Mouse (Mus musculus) stomach, embryonic 15.5 days (tissue): ENCODE measurements around the gene Bscl2. TPM values are rescaled to one million over a fixed set of nuclear protein-coding genes. Genes with fewer than 3 reads are reported as not detected.
"Not testable (repeated sequence)": the region's sequence is repeated elsewhere in the genome, so short reads cannot be mapped to it uniquely, and the experiment has no call there.

ENCODE experiments used
- ATAC-seq: fragments of 200-750 bp; cut with Nextera tagmentation; 2 replicates; pipeline ENCODE4 v1.8.0; 2017; ENCODE audit warnings: low read depth, moderate number of reproducible peaks, moderate TSS enrichment; ENCODE audit not compliant: insufficient read depth, low FRiP score
- H3K27ac ChIP-seq: fragments of 300-500 bp; sonication (generic); 2 replicates; pipeline ENCODE4 v1.5.1; 2015; ENCODE audit warnings: mild to moderate bottlenecking, inconsistent platforms
- H3K27me3 ChIP-seq: fragments of 300-500 bp; sonication (generic); replicated peaks from 2 replicates; pipeline ENCODE4 v1.6.1; 2015; ENCODE audit warnings: inconsistent platforms
- H3K36me3 ChIP-seq: fragments of 300-500 bp; sonication (generic); 2 replicates; pipeline ENCODE4 v1.6.1; 2015; ENCODE audit warnings: inconsistent platforms
- H3K4me1 ChIP-seq: fragments of 300-500 bp; sonication (generic); 2 replicates; pipeline ENCODE4 v1.6.1; 2015; ENCODE audit warnings: inconsistent platforms
- H3K4me2 ChIP-seq: fragments of 300-500 bp; sonication (generic); 2 replicates; pipeline ENCODE4 v1.6.1; 2015; ENCODE audit warnings: mild to moderate bottlenecking, inconsistent platforms
- H3K4me3 ChIP-seq: fragments of 300-500 bp; sonication (generic); replicated peaks from 2 replicates; pipeline ENCODE4 v1.5.1; 2015; ENCODE audit warnings: inconsistent platforms
- H3K9ac ChIP-seq: fragments of 300-500 bp; sonication (generic); 2 replicates; pipeline ENCODE4 v1.6.1; 2015; ENCODE audit warnings: inconsistent platforms
- H3K9me3 ChIP-seq: fragments of 300-500 bp; sonication (generic); 2 replicates; pipeline ENCODE4 v1.6.1; 2016; ENCODE audit warnings: inconsistent platforms
- WGBS: fragments of 180-500 bp; shearing (Covaris S2); methylation state at CpG from one replicate; pipeline ENCODE4 v1.1.7; 2015; 5-methylcytosine and 5-hydroxymethylcytosine counted together
- polyA plus RNA-seq: library from polyadenylated mRNA; unstranded; fragments of >200 nt; fragmentation: Nextera tagmentation; extraction: Ambion mirVana; gene quantifications from 2 replicates; pipeline ENCODE4 v1.2.1, GENCODE M21; 2015

Bscl2 gene
- polyA plus RNA-seq, 1 experiment from 2014 or later: 49.7 TPM

DNA sequence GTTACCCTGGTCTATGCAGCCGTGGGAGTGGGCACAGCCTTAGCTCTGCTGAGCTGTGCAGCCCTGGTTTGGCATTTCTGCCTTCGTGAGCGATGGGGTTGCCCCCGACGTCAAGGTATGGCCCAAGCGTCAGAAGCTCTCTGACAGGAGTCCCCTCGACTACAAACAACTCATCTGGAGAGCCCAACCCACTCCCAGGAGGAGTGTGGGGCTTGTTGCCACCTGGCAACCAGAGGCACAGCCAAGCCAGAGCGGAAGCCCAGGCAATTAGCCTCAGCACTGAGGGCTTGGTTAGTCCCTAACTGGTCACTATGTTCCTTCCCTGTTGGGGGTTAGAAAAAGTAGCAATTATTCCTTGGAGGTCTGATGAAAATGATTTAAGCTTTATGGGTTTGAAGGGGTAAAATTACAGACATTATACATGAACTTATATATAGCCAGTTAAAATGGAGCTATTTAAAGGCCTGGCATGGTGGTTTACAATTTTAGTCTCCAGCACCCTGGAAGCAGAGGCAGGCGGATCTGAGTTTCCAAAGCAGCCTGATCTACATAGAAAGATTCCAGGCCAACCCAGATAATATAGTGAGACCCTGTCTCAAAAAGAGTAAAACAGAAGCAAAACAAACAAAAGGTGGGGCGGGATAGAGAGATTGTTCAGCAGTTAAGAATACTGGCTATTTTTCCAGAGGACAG is 15.1 kb downstream of the Bscl2 start:
- no peak overlapping the region for H3K4me2 ChIP-seq
- WGBS: 56% methylated on average over 10 of the region's 10 CpGs
- H3K27ac ChIP-seq: no peak overlapping the region
- no peak overlapping the region for H3K4me3 ChIP-seq
- no peaks in the 10 kb centered on the region for H3K9me3 ChIP-seq
- no peaks in the 10 kb centered on the region for H3K36me3 ChIP-seq
- ATAC-seq: no peak
- H3K9ac ChIP-seq: no peak overlapping the region
- H3K4me1 ChIP-seq: 0 out of 2 replicates have a peak, but pooled peaks cover 9% of the 10 kb centered on the region
- H3K27me3 ChIP-seq: no peaks in the 10 kb centered on the region

- no peak overlapping the region for H3K4me3 ChIP-seq
- H3K36me3 ChIP-seq: no peaks in the 10 kb centered on the region
- H3K9me3 ChIP-seq: no peaks in the 10 kb centered on the region
- H3K27ac ChIP-seq: no peak overlapping the region
- no peak for ATAC-seq
- H3K27me3 ChIP-seq: no peaks in the 10 kb centered on the region
- H3K9ac ChIP-seq: no peak overlapping the region
- 0 out of 2 replicates have a peak, but pooled peaks cover 9% of the 10 kb centered on the region for H3K4me1 ChIP-seq
- no peak overlapping the region for H3K4me2 ChIP-seq
- 76% methylated on average over 3 of the region's 3 CpGs for WGBS
Observed at GRCm38 (mm10) chr19:8853117-8853516, 15.8 kb downstream of the Bscl2 start.

GRCm38 (mm10) chr19:8857689-8858088 is 20.4 kb downstream of the Bscl2 start:
- Histone ChIP-seq H3K4me3 (no peak overlapping the region), H3K27ac (no peak overlapping the region), H3K9ac (no peak overlapping the region), H3K36me3 (no peaks in the 10 kb centered on the region), H3K9me3 (no peaks in the 10 kb centered on the region), H3K4me1 (no peaks in the 10 kb centered on the region), H3K4me2 (no peak overlapping the region), H3K27me3 (no peaks in the 10 kb centered on the region)
- ATAC-seq: no peak
- 40% methylated on average over 4 of the region's 4 CpGs for WGBS

DNA sequence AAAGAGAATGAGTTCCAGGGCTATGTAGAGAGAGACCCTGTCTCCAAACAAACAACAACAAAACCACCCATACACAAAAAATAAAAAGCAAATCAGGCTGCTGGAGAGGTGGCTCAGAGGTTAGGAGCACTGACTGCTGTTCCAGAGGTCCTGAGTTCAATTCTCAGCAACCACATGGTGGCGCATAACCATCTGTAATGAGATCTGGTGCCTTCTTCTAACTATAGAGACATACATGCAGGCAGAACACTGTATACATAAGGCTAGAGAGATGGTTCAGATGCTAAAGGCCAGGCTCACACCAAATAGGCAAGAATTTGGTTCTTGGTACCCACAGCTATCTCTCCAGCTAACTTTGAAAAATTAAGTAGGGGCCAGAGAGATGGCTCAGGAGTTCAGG is 21.8 kb downstream of the Bscl2 start:
- Histone ChIP-seq H3K27ac (no peak overlapping the region), H3K27me3 (no peaks in the 10 kb centered on the region), H3K4me1 (no peaks in the 10 kb centered on the region), H3K36me3 (no peaks in the 10 kb centered on the region), H3K9ac (no peak overlapping the region), H3K4me2 (no peak overlapping the region), H3K9me3 (no peaks in the 10 kb centered on the region), H3K4me3 (no peak overlapping the region)
- ATAC-seq: no peak
- 15% methylated on average over 1 of the region's 1 CpGs for WGBS

DNA sequence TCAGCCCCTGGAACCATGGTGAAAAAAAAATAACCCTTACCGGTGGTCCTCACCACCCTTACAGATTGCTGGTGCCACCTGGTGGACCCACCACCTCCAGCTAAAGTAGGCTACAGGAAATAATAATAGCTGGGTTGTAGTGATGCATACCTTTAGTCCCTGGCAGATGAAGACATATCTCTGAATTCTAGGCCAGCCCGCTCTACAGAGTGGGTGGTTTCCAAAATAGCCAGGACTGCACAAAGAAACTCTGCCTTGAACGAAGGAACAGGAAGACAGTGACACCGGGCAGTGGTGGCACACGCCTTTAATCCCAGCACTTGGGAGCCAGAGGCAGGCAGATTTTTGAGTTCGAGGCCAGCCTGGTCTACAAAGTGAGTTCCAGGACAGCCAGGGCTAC is 27.0 kb downstream of the Bscl2 start:
- Histone ChIP-seq H3K27ac (no peak overlapping the region), H3K27me3 (no peaks in the 10 kb centered on the region), H3K4me3 (no peak overlapping the region), H3K9ac (no peak overlapping the region), H3K36me3 (no peaks in the 10 kb centered on the region), H3K4me1 (no peaks in the 10 kb centered on the region), H3K4me2 (no peak overlapping the region), H3K9me3 (no peaks in the 10 kb centered on the region)
- ATAC-seq: no peak
- 81% methylated on average over 6 of the region's 6 CpGs for WGBS

DNA sequence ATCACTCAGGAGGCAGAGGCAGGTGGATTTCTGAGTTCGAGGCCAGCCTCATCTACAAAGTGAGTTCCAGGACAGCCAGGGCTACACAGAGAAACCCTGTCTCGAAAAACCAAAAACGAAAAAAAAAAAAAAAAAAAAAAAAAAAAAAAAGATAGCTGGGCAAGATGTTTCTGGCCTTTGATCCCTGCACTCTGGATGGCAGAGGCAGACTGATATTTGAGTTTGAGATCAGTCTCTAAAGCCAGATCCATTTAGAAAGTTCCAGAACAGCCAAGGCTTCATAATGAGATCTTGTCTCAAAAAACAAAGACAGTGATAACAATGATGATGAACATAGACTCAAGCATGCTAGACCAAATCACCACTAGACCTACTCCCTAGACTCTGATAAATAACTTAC is 33.1 kb downstream of the Bscl2 start:
- not testable (repeated sequence) for H3K9me3 ChIP-seq, H3K27ac ChIP-seq, H3K27me3 ChIP-seq, H3K9ac ChIP-seq, H3K4me1 ChIP-seq, ATAC-seq
- Histone ChIP-seq H3K4me3 (peak overlapping the region; percentile 97; the same call in 1 of the 2 replicates), H3K4me2 (peak overlapping the region; percentile 57; the same call in 1 of the 2 replicates), H3K36me3 (peaks cover 10% of the 10 kb centered on the region)
- 63% methylated on average over 3 of the region's 3 CpGs for WGBS

DNA sequence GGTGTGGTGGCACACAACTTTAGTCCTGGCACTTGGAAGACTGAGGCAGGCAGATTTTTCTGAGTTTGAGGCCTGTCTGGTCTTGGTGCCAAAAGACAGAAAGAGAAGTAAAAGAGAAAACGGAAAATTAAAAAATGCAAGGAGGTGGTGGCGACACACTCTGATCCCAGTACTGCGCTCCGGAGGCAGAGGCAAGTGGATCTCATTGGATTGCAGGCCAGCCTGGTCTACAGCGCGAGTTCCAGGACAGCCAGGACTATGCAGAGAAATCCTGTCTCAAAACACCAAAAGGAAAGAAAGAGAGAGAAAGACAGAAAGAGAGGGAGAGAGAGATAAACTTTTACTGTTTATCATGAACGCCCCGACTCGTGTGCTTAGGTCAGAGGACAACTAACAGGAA is 33.6 kb downstream of the Bscl2 start:
- Histone ChIP-seq H3K4me2 (peak overlapping the region; percentile 57), H3K9me3 (no peaks in the 10 kb centered on the region), H3K9ac (peak overlapping the region; percentile 40; the same call in 1 of the 2 replicates), H3K27me3 (no peaks in the 10 kb centered on the region), H3K4me3 (peak overlapping the region; percentile 97), H3K4me1 (peaks cover 6% of the 10 kb centered on the region), H3K36me3 (peaks cover 14% of the 10 kb centered on the region), H3K27ac (peak overlapping the region; percentile 45)
- WGBS: 38% methylated on average over 9 of the region's 9 CpGs
- ATAC-seq: no peak

DNA sequence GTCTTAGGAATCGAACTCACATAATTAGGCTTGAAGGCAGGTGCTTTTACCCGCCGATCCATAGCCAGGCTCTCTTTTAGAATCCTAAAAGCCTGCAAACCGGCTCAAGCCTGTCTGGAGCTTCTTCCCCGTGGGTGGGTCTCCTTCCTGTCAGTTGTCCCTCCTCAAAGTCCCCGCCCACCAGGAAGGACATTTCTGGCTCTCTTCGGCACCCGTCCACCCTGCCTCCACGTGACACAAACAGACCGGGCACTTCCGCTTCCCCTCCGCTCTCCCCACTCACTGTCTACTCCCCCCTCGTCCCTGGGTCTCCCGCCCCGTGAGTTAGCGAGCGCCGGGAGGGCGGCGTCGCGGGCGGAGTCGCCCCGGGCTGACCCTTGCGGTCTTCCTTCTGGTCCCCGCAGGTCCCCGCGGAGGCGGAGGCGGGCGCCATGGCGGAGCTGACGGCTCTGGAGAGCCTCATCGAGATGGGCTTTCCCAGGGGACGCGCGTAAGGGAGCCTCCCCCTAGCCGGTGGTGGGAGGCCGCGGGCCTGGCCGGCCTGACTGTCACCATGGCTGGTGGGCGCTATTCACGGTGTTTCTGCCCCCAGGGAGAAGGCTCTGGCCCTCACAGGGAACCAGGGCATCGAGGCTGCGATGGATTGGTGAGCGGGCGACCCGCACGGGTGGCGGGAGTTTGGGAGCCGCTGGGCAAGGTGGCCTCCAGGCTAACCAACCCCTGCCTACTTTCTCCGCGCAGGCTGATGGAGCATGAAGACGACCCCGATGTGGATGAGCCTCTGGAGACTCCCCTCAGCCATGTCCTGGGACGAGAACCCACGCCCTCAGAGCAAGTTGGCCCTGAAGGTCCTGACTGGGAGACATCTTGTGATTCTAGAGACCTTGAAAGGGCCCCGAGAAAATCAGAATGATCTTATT is 34.3 kb downstream of the Bscl2 start, which contains the start of gene Ubxn1:
Ubxn1 (plus strand) TSS at position 230 of the 920 bp plus-strand sequence.
- WGBS: under 1% methylated on average over 59 of the region's 59 CpGs
- Histone ChIP-seq H3K27me3 (no peaks in the 10 kb centered on the region), H3K36me3 (peaks cover 18% of the 10 kb centered on the region), H3K27ac (peak within 1 kb of the TSS; percentile 84), H3K4me2 (peak within 1 kb of the TSS; percentile 87), H3K4me1 (peaks cover 6% of the 10 kb centered on the region), H3K9me3 (no peaks in the 10 kb centered on the region), H3K4me3 (peak within 1 kb of the TSS; percentile 97), H3K9ac (peak within 1 kb of the TSS; percentile 94)
- ATAC-seq: peak; percentile 97

GRCm38 (mm10) chr19:8872266-8872840 is 35.1 kb downstream of the Bscl2 start:
- H3K27ac ChIP-seq: peak overlapping the region; percentile 84
- ATAC-seq: no peak
- no peaks in the 10 kb centered on the region for H3K27me3 ChIP-seq
- H3K9me3 ChIP-seq: no peaks in the 10 kb centered on the region
- peak overlapping the region; percentile 97 for H3K4me3 ChIP-seq
- WGBS: 59% methylated on average over 10 of the region's 10 CpGs
- H3K4me1 ChIP-seq: peaks cover 6% of the 10 kb centered on the region
- H3K36me3 ChIP-seq: peaks cover 24% of the 10 kb centered on the region
- peak overlapping the region; percentile 94 for H3K9ac ChIP-seq
- peak overlapping the region; percentile 87 for H3K4me2 ChIP-seq

DNA sequence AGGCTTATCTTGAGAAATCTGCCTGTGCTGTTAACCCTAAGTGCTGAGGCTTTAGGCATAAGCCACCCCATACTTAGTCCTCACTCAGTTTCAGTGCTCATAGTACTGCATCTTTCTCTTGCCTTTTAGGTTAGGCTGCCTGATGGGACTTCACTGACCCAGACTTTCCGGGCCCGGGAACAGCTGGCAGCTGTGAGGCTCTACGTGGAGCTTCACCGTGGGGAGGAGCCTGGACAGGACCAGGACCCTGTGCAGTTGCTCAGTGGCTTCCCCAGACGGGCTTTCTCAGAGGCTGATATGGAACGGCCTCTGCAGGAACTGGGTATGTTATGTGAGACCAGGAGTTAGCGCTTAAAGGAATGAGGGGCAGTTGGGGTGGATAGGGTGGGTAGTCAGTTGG is 37.8 kb downstream of the Bscl2 start:
- Histone ChIP-seq H3K4me3 (no peak overlapping the region), H3K27ac (no peak overlapping the region), H3K9ac (no peak overlapping the region), H3K27me3 (no peaks in the 10 kb centered on the region), H3K4me1 (peaks cover 13% of the 10 kb centered on the region), H3K36me3 (peaks cover 24% of the 10 kb centered on the region), H3K9me3 (no peaks in the 10 kb centered on the region), H3K4me2 (no peak overlapping the region)
- WGBS: 86% methylated on average over 7 of the region's 7 CpGs
- ATAC-seq: no peak

- H3K4me1 ChIP-seq: peaks cover 9% of the 10 kb centered on the region; the same call in 1 of the 2 replicates
- peak within 1 kb of the TSS; percentile 68 for H3K4me3 ChIP-seq
- H3K9ac ChIP-seq: peak within 1 kb of the TSS; percentile 89
- H3K4me2 ChIP-seq: peak within 1 kb of the TSS; percentile 72
- peak within 1 kb of the TSS; percentile 89 for H3K27ac ChIP-seq
- ATAC-seq: peak; percentile 93
- no peaks in the 10 kb centered on the region for H3K27me3 ChIP-seq
- H3K36me3 ChIP-seq: peaks cover 13% of the 10 kb centered on the region
- WGBS: under 1% methylated on average over 42 of the region's 42 CpGs
- H3K9me3 ChIP-seq: no peaks in the 10 kb centered on the region
Observed at GRCm38 (mm10) chr19:8880311-8881033, 43.2 kb downstream of the Bscl2 start, which contains the start of gene Uqcc3. TSS of gene Uqcc3 (minus strand) at chr19:8880923.
